Mouse (Mus musculus) naive thymus-derived CD4-positive, alpha-beta T cell, adult 2 months (primary cell): Measurements from ENCODE around the gene Nfkbib.

Experiments
- DNase-seq: peaks from one replicate; pipeline ENCODE4 v3.0.0-alpha.2; 2011; ENCODE audit warnings: low read depth

The Nfkbib gene

GRCm38 (mm10) chr7:28766910-28767309 lies 402 bp downstream of the Nfkbib start:
- peak; percentile 48 for DNase-seq

- peak; percentile 98 for DNase-seq
Measured at GRCm38 (mm10) chr7:28766173-28766879, 986 bp downstream of the Nfkbib start, which contains the start of gene Sirt2. Gene Sirt2 (plus strand): TSS chr7:28766735.

GRCm38 (mm10) chr7:28765211-28765610 lies 2.1 kb downstream of the Nfkbib start:
- no peak for DNase-seq

- no peak for DNase-seq
Measured at GRCm38 (mm10) chr7:28761907-28762306, 5.4 kb downstream of the Nfkbib start.

GRCm38 (mm10) chr7:28758623-28759022 lies 8.7 kb downstream of the Nfkbib start:
- DNase-seq, result no peak

GRCm38 (mm10) chr7:28756079-28756478 lies 11.2 kb downstream of the Nfkbib start, which contains the start of gene Ccer2:
Gene Ccer2 (plus strand): TSS chr7:28756174.
- no peak for DNase-seq

GRCm38 (mm10) chr7:28749935-28750334 lies 17.4 kb downstream of the Nfkbib start:
- DNase-seq, result no peak

GRCm38 (mm10) chr7:28741709-28742438 lies 25.4 kb downstream of the Nfkbib start, which contains the start of the genes Mrps12 and Sars2:
Gene Mrps12 (minus strand): TSS chr7:28741820.
Gene Sars2 (plus strand): TSS chr7:28741992.
- peak; percentile 98 for DNase-seq

GRCm38 (mm10) chr7:28741368-28741708 lies 26.0 kb downstream of the Nfkbib start:
- DNase-seq, result no peak

GRCm38 (mm10) chr7:28740949-28741348 lies 26.4 kb downstream of the Nfkbib start:
- peak; percentile 46 for DNase-seq

- DNase-seq, result no peak
Measured at GRCm38 (mm10) chr7:28739829-28740228, 27.5 kb downstream of the Nfkbib start.

- DNase-seq, result no peak
Measured at GRCm38 (mm10) chr7:28735701-28736100, 31.6 kb downstream of the Nfkbib start.

GRCm38 (mm10) chr7:28733211-28733610 lies 34.1 kb downstream of the Nfkbib start:
- no peak for DNase-seq

- peak; percentile 82 for DNase-seq
Measured at GRCm38 (mm10) chr7:28732341-28733142, 34.8 kb downstream of the Nfkbib start.

- DNase-seq, result no peak
Measured at GRCm38 (mm10) chr7:28727649-28728340, 39.5 kb downstream of the Nfkbib start.

GRCm38 (mm10) chr7:28726600-28726999 lies 40.7 kb downstream of the Nfkbib start:
- DNase-seq, result peak; percentile 88

GRCm38 (mm10) chr7:28724613-28725012 lies 42.7 kb downstream of the Nfkbib start:
- no peak for DNase-seq

- DNase-seq, result no peak
Measured at GRCm38 (mm10) chr7:28722079-28722478, 45.2 kb downstream of the Nfkbib start.

- no peak for DNase-seq
Measured at GRCm38 (mm10) chr7:28720753-28721537, 46.4 kb downstream of the Nfkbib start.

GRCm38 (mm10) chr7:28719650-28720049 lies 47.7 kb downstream of the Nfkbib start:
- no peak for DNase-seq

- no peak for DNase-seq
Measured at GRCm38 (mm10) chr7:28719159-28719558, 48.2 kb downstream of the Nfkbib start.
